Mouse (Mus musculus) myocyte (in vitro differentiated cells): Measurements from ENCODE around the gene Inpp5e. TPM values are rescaled to one million over a fixed set of nuclear protein-coding genes. Genes with fewer than 3 reads are reported as not detected.

Source experiments
- H3K27me3 ChIP-seq: one replicate; pipeline ENCODE4 v1.6.1; 2011; ENCODE audit not compliant: control insufficient read depth, insufficient read depth, insufficient read length
- H3K36me3 ChIP-seq: one replicate; pipeline ENCODE4 v1.6.1; 2011; ENCODE audit not compliant: control insufficient read depth, insufficient read depth
- H3K4me2 ChIP-seq: one replicate; pipeline ENCODE4 v1.6.1; 2011; ENCODE audit warnings: low read depth, control low read depth
- H3K4me3 ChIP-seq: one replicate; pipeline ENCODE4 v1.5.1; 2011; ENCODE audit warnings: mild to moderate bottlenecking, control low read depth, moderate library complexity
- H3K79me2 ChIP-seq: one replicate; pipeline ENCODE4 v1.6.1; 2011; ENCODE audit not compliant: control insufficient read depth, insufficient read depth
- H3ac ChIP-seq: one replicate; pipeline ENCODE4 v1.6.1; 2011; ENCODE audit not compliant: control insufficient read depth, insufficient read length
- CEBPB ChIP-seq: IDR thresholded peaks from 2 replicates; pipeline ENCODE4 v1.6.1; 2011; ENCODE audit warnings: mild to moderate bottlenecking, moderate library complexity; ENCODE audit not compliant: poor library complexity, insufficient read depth, severe bottlenecking
- E2F4 ChIP-seq: IDR thresholded peaks from one replicate; pipeline ENCODE4 v1.6.1; 2011; ENCODE audit warnings: mild to moderate bottlenecking, control low read depth, moderate library complexity; ENCODE audit not compliant: insufficient read depth
- MAX ChIP-seq: IDR thresholded peaks from one replicate; pipeline ENCODE4 v1.6.1; 2011; ENCODE audit warnings: low read depth, mild to moderate bottlenecking, control low read depth
- MYOD1 ChIP-seq, 3 experiments: IDR thresholded peaks; one replicate each; pipeline ENCODE4 v1.6.1; 2011; ENCODE audit warnings: control low read depth in 2 of 3, low read depth in 2 of 3, mild to moderate bottlenecking in 2 of 3, moderate library complexity in 1 of 3; ENCODE audit not compliant: insufficient read length in 2 of 3, control insufficient read depth in 1 of 3
- MYOG ChIP-seq, 3 experiments: IDR thresholded peaks; one replicate each; pipeline ENCODE4 v1.6.1; 2011; ENCODE audit warnings: control low read depth in 2 of 3, low read depth in 2 of 3, mild to moderate bottlenecking in 2 of 3; ENCODE audit not compliant: insufficient read length in 2 of 3, control insufficient read depth in 1 of 3, insufficient read depth in 1 of 3
- POLR2A ChIP-seq: IDR thresholded peaks from one replicate; pipeline ENCODE4 v1.6.1; 2011; ENCODE audit warnings: low read depth, mild to moderate bottlenecking, control low read depth, moderate library complexity; ENCODE audit not compliant: insufficient read length
- POLR2AphosphoS2 ChIP-seq: IDR thresholded peaks from one replicate; pipeline ENCODE4 v1.6.1; 2011; ENCODE audit warnings: low read depth, control low read depth; ENCODE audit not compliant: insufficient read length
- REST ChIP-seq: IDR thresholded peaks from one replicate; pipeline ENCODE4 v1.6.1; 2011; ENCODE audit warnings: mild to moderate bottlenecking, control low read depth, moderate library complexity; ENCODE audit not compliant: insufficient read depth, insufficient read length
- SRF ChIP-seq: IDR thresholded peaks from one replicate; pipeline ENCODE4 v1.6.1; 2011; ENCODE audit warnings: low read depth; ENCODE audit not compliant: control insufficient read depth, insufficient read length
- TCF12 ChIP-seq: IDR thresholded peaks from one replicate; pipeline ENCODE4 v1.6.1; 2011; ENCODE audit warnings: mild to moderate bottlenecking, control low read depth; ENCODE audit not compliant: poor library complexity, insufficient read depth, severe bottlenecking
- TCF3 ChIP-seq: IDR thresholded peaks from one replicate; pipeline ENCODE4 v1.6.1; 2011; ENCODE audit warnings: low read depth, control low read depth; ENCODE audit not compliant: insufficient read length
- USF1 ChIP-seq: IDR thresholded peaks from one replicate; pipeline ENCODE4 v1.6.1; 2011; ENCODE audit warnings: low read depth, mild to moderate bottlenecking, control low read depth, moderate library complexity
- polyA plus RNA-seq: library from polyadenylated mRNA; unstranded; fragments of >200 nt; fragmentation: generic; extraction: Trizol; gene quantifications from one replicate; pipeline ENCODE4 v1.2.1, GENCODE M21; 2012; ENCODE audit warnings: missing spikeins

Inpp5e gene
- polyA plus RNA-seq, 1 experiment: 9.3 TPM

DNA sequence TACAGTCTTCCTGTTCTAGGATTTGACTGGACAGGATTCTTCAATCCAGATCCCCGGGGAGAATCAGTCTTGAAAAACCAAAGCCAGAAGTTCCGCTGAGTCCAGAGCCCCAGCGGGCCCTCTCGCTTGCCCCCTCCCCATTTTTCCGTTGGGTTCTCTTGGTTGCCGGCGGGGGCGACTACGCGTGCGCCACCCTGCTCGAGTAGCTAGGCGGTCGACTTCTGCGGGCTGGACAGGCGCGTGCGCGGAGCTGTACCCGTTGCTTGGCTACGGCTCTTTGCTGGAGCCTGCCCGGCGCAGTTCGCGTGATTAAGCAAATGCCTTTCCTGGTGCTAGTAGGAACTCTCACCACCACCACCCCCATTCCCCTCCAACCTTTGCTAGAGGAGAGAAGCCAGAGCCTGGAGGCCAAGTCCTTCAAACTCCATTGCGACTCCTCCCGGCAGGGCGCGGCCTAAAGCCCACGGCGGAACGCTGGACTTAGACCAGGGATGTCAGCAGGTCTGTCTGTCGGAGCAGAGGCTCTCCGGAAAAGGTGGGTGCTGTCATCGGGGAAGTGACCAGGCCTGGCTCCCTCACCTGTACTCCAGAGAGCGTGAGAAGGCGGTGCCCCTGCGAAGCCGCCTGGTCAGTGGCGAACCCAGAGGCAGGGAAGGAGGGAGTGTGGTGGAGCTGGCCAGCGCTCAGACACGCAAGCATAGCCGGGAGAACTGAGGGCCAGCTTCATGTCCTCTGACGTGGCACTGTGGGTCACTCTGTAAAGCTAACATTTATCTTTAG lies 36.9 kb upstream of the Inpp5e start:
- Histone ChIP-seq H3K79me2 (peaks cover 40% of the 10 kb centered on the region), H3K4me2 (peak overlapping the region; percentile 96), H3K4me3 (peak overlapping the region; percentile 89), H3ac (peak overlapping the region; percentile 14), H3K27me3 (no peaks in the 10 kb centered on the region), H3K36me3 (peaks cover 7% of the 10 kb centered on the region)
- no peak for TF ChIP-seq MAX
- peak in 1 of 3 experiments; percentile 18 for TF ChIP-seq MYOG (IDR thresholded peaks at IDR 0.05; ENCODE audit: control insufficient read depth in 1 of 3, insufficient read depth in 1 of 3, insufficient read length in 2 of 3, low read depth in 2 of 3)
- peak; percentile 35 for TF ChIP-seq REST
- peak; percentile 46 for TF ChIP-seq POLR2A

- peak within 1 kb of the TSS; percentile 96 for H3K4me2 ChIP-seq
- H3ac ChIP-seq: peak within 1 kb of the TSS; percentile 14
- no peaks in the 10 kb centered on the region for H3K27me3 ChIP-seq
- H3K79me2 ChIP-seq: peaks cover 40% of the 10 kb centered on the region
- H3K36me3 ChIP-seq: peaks cover 14% of the 10 kb centered on the region
- peak within 1 kb of the TSS; percentile 89 for H3K4me3 ChIP-seq
- TF ChIP-seq REST (no peak), POLR2AphosphoS2 (peak; percentile 95), CEBPB (0 out of 2 replicates have a peak, but pooled peaks have one; percentile 1), MYOG (IDR thresholded peaks at IDR 0.05; ENCODE audit: control insufficient read depth in 1 of 3, insufficient read depth in 1 of 3, insufficient read length in 2 of 3, low read depth in 2 of 3) (peak in 1 of 3 experiments; percentile 37), POLR2A (peak; percentile 98), MYOD1 (IDR thresholded peaks at IDR 0.05; ENCODE audit: control insufficient read depth in 1 of 3, insufficient read length in 2 of 3, low read depth in 2 of 3) (peak in 1 of 3 experiments; percentile 51)
Observed at GRCm38 (mm10) chr2:26444946-26445665, 36.1 kb upstream of the Inpp5e start, which contains the start of gene Sec16a. Gene Sec16a, minus strand, starts transcription at chr2:26445216.

DNA sequence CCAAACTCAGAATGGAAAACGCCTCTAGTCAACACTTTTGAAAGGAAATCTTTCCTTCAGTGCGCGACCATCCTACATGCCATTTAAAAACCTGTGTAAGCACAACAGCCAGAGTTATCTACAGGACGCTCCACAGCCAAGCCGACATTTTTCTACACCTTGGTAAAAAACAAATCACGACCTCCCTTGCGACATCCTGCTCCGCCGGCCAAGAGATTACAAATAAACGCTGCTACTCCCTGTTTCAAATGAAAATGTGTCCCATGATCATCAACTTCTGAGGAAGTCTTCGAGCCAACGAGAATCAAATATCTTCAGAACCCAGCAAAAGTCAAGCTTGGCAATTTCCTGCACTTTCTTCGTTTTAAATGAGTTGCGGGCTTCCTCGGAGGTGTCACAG lies 35.4 kb upstream of the Inpp5e start:
- peaks cover 19% of the 10 kb centered on the region for H3K36me3 ChIP-seq
- H3K79me2 ChIP-seq: peaks cover 40% of the 10 kb centered on the region
- H3ac ChIP-seq: peak overlapping the region; percentile 14
- peak overlapping the region; percentile 89 for H3K4me3 ChIP-seq
- TF ChIP-seq USF1 (no peak), SRF (no peak), CEBPB (no peak), POLR2A (no peak), MYOG (IDR thresholded peaks at IDR 0.05; ENCODE audit: control insufficient read depth in 1 of 3, insufficient read depth in 1 of 3, insufficient read length in 2 of 3, low read depth in 2 of 3) (no peak), MYOD1 (IDR thresholded peaks at IDR 0.05; ENCODE audit: control insufficient read depth in 1 of 3, insufficient read length in 2 of 3, low read depth in 2 of 3) (no peak), TCF12 (no peak), E2F4 (no peak), TCF3 (no peak), REST (no peak), MAX (no peak)
- H3K4me2 ChIP-seq: peak overlapping the region; percentile 88
- no peaks in the 10 kb centered on the region for H3K27me3 ChIP-seq

- Histone ChIP-seq H3ac (no peak overlapping the region), H3K36me3 (peaks cover 21% of the 10 kb centered on the region), H3K4me2 (peak overlapping the region; percentile 88), H3K27me3 (no peaks in the 10 kb centered on the region), H3K79me2 (peaks cover 40% of the 10 kb centered on the region), H3K4me3 (peak overlapping the region; percentile 89)
- TF ChIP-seq REST: no peak
- TF ChIP-seq POLR2AphosphoS2: no peak
- no peak for TF ChIP-seq TCF3
- TF ChIP-seq TCF12: no peak
- no peak for TF ChIP-seq E2F4
- TF ChIP-seq SRF: no peak
- no peak for TF ChIP-seq MYOD1 (IDR thresholded peaks at IDR 0.05; ENCODE audit: control insufficient read depth in 1 of 3, insufficient read length in 2 of 3, low read depth in 2 of 3)
- TF ChIP-seq USF1: no peak
- TF ChIP-seq MAX: no peak
- no peak for TF ChIP-seq POLR2A
- TF ChIP-seq MYOG (IDR thresholded peaks at IDR 0.05; ENCODE audit: control insufficient read depth in 1 of 3, insufficient read depth in 1 of 3, insufficient read length in 2 of 3, low read depth in 2 of 3): no peak
- no peak for TF ChIP-seq CEBPB
Observed at GRCm38 (mm10) chr2:26443876-26444275, 34.9 kb upstream of the Inpp5e start.
